Mouse (Mus musculus): ENCODE measurements at regions not wholly inside any gene's neighbourhood (a gene's known extent, or its start where the extent isn't known, plus 50 kb on each side); places are given as distances from the start of the nearest gene placed in this dataset.

- DNase-seq, result peak; percentile 50 to 61
Measured at GRCm38 (mm10) chr8:125619336-125619906, 49.8 kb upstream of the Sipa1l2 start.
